Mouse (Mus musculus) liver, adult 2 months (tissue): ENCODE measurements around the gene Gdap1l1.

Source experiments
- CTCF ChIP-seq: fragments of 200-500 bp; IDR thresholded peaks from 2 replicates; pipeline ENCODE4 v1.5.1; 2011; ENCODE audit warnings: low read depth, low read length, control low read depth
- POLR2A ChIP-seq: fragments of 200-500 bp; IDR thresholded peaks from 2 replicates; pipeline ENCODE4 v1.6.1; 2011; ENCODE audit warnings: low read length, control low read depth; ENCODE audit not compliant: insufficient read depth; ENCODE audit errors: extremely low read depth

- TF ChIP-seq POLR2A (no peak), CTCF (no peak)
These were observed 56.2 kb downstream of the Gdap1l1 start for GRCm38 (mm10) chr2:163494456-163494855.
